Mouse (Mus musculus) heart, adult 8-10 months (tissue): ENCODE results near the gene Paip2b. TPM values are rescaled to one million over a fixed set of nuclear protein-coding genes. Genes with fewer than 3 reads are reported as not detected.

Source experiments
- total RNA-seq, 4 experiments: library from RNA; stranded (reverse); gene quantifications; 2 replicates each; pipeline ENCODE4 v1.2.4; 2022

Paip2b gene
- total RNA-seq, 4 experiments from 2014 or later = 42.5 to 48.7 (median 46.1) TPM

Other genes with a start within 250 kb of the Paip2b start
- gene Clec4f, start 175.6 kb downstream of the Paip2b start, total RNA-seq = under 1 TPM; 0.25 to 0.57 (median 0.47) TPM
- gene Cd207, start 153.9 kb downstream of the Paip2b start, total RNA-seq = 1 to 10 TPM in 1 of 4 experiments, under 1 TPM in 3; 0.46 to 1.1 (median 0.75) TPM
- not detected for gene Vax2, start 120.5 kb downstream of the Paip2b start, total RNA-seq
- gene Atp6v1b1, start 88.8 kb downstream of the Paip2b start, total RNA-seq = under 1 TPM in 1 of 4 experiments, not detected in 3; 0.17 TPM
- gene Ankrd53, start 69.1 kb downstream of the Paip2b start, total RNA-seq = under 1 TPM in 1 of 4 experiments, not detected in 3; 0.22 TPM
- gene Tex261, start 55.9 kb downstream of the Paip2b start, total RNA-seq = 100 to 1,000 TPM in 2 of 4 experiments, 10 to 100 TPM in 2; 91.3 to 107 (median 97.8) TPM
- gene Nagk, start 36.8 kb downstream of the Paip2b start, total RNA-seq = 10 to 100 TPM; 19.9 to 25.3 (median 22.7) TPM
- gene Zfp638, start 35.4 kb upstream of the Paip2b start, total RNA-seq = 10 to 100 TPM; 36.1 to 66.2 (median 52.6) TPM
- gene Dysf, start 176.8 kb upstream of the Paip2b start, total RNA-seq = 100 to 1,000 TPM in 3 of 4 experiments, 10 to 100 TPM in 1; 94.9 to 111 (median 106) TPM